Mouse (Mus musculus) frontal cortex, postnatal 25 days (tissue): ENCODE measurements around the gene Zfand2b.
A peak's percentile ranks its signal among the peaks of the same experiment; 100 is the strongest.

ENCODE experiments used
- DNase-seq, 2 experiments: peaks; one replicate each; pipeline ENCODE4 v3.0.0; 2022; ENCODE audit warnings: low spot score in 2 of 2

Gene Zfand2b

DNA sequence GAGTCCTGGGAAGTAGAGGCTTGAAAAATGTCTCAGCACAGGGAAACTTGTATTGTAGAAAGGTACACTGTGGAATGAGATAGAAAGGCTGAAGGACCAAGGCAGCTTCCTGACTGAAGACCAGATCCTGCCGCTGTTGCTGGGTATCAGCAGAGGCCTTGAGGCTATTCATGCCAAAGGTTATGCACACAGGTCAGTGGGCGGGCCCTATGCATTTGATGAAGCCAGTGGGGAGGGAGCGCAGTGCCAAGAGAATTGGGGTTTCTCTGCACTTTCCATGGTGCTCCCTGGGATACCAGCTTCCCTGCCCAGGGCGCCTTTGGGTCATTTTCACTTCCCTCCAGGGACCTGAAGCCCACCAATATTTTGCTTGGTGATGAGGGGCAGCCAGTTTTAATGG lies 44.1 kb downstream of the Zfand2b start:
- DNase-seq: no peak

DNA sequence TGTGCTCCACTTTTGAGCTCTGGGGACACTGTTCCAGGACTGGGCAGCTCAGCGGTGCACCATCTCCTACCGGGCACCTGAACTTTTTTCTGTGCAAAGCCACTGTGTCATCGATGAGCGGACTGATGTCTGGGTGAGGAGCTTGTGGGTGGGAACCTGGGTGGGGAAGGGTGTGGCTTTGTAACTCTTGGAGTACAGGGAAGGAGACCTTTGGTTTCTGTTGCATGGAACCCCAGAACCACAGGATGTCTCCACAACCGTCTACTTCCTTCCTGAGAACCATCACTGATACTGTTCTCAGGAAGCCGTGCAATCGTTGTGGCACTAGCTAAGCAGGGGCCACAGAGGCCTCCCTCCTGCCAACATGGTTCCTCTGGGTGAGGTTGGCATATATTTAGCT lies 44.6 kb downstream of the Zfand2b start:
- no peak for DNase-seq

DNA sequence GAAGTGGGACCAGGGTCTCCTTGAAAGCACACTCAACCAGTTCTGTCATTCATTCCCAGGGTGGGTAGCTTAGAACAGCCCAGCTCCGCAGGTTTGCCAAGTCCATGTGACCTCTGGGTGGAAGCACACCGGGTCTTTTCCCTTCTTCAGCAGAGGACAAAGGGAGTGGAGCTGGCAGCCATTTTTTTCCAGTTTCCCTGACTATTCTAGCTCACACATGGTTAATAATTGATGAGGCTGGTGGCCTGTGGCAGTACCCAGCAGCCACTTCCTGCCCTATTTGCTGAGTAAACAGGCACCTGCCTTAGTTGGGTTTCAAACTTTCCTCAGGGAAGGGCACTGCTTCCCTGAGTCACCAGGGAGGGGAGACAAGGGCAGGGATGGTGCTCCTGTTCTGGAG lies 46.0 kb downstream of the Zfand2b start:
- no peak for DNase-seq

DNA sequence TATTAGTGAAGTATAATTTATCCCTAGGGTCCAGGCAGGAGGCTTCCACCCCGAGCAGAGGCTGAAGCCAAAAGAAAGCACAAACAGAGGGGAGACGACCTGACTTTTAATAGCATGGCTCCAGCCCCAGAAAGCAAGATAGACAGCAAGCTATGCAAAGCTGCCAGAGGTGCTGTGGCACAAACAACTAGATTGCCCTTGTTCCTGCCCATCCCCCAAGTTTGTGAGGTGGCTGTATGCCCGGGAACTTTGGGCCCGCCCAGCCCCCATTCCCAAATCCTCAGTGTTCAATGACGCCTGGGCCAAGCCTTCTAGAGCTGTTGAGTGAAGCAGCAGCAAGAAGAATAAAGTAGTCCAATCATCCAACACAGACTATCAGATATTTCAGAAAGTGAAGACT lies 46.4 kb downstream of the Zfand2b start:
- DNase-seq: peak in 1 of 2 experiments; percentile 56

DNA sequence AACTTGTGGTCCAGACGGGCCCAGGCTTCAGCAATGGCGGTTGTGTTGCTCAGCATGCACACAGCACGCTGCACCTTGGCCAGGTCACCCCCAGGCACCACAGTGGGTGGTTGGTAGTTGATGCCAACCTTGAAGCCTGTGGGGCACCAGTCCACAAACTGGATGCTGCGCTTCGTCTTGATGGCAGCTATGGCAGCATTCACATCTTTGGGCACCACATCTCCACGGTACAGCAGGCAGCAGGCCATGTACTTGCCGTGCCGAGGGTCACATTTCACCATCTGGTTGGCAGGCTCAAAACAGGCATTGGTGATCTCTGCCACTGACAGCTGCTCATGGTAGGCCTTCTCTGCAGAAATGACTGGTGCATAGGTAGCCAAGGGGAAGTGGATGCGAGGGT lies 47.3 kb downstream of the Zfand2b start:
- DNase-seq: no peak

DNA sequence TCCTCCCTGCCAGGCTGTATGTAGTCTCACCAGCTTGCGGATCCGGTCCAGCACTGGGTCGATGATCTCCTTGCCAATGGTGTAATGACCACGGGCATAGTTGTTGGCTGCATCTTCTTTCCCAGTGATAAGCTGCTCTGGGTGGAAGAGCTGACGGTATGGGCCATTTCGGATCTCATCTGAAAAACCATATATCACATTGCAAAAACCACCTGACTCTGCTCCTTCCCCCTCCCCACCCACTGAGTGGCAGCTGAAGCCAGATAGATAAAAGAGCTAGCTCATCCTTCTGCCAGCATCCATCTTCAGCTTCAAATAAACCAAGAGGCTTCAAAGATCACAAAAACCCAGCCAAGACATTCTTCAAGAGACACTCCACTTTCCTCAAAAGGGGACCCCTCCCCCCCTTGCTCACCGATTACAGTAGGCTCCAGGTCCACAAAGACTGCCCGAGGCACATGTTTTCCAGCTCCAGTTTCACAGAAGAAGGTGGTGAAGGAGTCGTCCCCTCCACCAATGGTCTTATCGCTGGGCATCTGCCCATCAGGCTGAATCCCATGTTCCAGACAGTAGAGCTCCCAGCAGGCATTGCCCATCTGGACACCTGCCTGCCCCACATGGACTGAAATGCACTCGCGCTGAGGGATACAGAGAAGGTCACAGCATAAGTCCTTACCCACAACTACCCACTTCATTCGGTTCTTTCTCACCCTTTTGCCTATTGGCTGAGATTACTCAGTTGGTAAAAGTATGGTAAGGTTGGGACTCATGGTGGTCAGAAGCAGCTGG lies 48.5 kb downstream of the Zfand2b start:
- no peak for DNase-seq

DNA sequence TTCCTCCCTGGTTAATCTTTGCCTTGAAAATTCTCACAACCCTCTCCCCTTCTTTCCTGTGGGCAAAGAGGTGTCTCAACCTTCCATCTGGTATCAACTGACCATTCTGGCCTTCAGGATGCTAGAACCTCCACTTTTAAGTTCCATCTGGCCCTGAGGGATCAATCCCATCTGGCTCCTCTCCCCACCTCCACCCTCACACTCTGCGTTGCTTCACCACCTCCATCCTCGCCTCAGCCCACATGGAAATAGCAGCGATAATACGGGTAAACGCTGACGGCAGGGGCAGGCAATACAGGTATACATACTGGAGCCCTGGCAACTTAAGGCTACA lies 49.4 kb downstream of the Zfand2b start:
- no peak for DNase-seq

DNA sequence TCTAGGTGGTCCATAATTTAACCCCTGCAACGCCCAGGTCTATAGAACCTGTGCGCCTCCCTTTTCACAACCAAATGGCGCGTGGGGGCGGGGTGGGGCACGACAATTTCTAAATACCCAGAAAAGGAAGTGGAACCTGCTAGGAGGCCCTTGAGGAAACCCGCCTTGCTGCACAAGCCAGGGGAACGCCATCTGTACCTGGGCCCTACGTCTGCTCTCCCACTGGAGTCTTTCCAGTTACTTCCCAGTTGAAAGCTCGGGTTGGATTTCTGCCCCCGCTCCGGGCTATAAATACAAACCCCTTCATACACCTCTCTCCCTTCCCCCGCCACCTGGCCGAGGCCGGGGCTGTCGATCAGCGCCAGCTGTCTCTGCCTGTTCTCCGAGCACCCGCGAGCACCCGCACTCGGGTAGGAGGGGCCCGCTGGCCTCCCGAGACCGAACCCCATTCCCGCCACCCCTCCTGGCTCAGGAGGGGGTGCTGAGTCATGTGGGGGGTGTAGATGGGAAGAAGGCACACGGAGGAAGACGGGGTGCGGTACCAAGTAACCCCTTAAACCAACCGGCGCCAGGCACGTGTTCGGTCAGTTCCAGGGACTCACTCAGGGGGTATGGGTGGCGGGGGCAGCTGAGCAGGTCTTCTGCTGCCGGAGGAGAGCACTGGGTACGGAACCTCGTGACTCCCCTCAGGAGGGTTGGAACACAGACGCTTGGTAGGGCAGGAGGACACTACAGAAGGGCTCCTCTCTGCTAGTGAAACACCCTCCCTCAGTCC lies 50.0 kb downstream of the Zfand2b start:
- DNase-seq: no peak

DNA sequence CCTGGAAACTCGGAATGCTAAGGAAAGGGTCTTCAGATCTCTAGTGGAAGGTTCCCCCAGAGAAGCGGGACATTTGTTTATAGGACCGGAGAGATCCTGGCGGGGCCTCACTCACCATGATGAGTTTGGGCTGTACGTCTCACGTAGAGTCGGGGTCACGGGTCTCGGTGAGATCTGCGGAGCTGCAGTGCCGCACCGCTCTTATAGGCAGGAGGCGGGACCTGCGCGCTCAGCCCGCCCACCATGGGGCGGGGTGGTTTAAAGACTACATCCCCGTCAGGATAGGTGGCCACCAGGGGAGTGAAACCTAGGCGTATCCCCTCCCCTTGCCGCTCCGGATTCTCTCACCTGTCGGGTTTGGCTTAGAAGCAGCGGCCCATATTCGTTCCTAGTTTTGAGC lies 50.6 kb downstream of the Zfand2b start:
- peak; percentile 85 to 87 for DNase-seq

DNA sequence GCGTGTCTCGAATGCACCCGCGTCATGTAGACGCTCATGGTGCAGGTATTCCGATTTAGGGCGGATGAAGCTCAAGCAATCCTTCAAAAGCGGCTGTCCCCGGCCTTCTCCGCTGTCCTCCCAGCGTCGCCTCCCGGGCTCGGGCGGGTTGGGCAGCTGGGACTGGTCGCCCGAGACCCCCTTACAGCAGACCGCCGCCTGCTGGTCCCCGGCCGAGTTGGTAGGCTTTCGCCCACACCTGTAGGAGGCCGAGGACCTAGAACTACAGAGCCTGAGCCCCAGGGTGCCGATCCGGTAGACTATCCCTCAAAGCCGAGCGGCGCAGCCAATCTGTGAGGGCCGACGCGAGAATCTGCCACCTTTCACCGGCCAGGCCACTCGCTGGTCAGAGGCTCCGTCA lies 51.1 kb downstream of the Zfand2b start, which contains the start of gene Tuba4a:
Gene Tuba4a (minus strand): TSS at position 335 of the 400 bp plus-strand sequence.
- no peak for DNase-seq
